Mouse (Mus musculus) heart, embryonic 16.5 days (tissue): ENCODE results near the gene Phgr1. TPM values are rescaled to one million over a fixed set of nuclear protein-coding genes. Genes with fewer than 3 reads are reported as not detected.

ENCODE experiments used
- ATAC-seq: fragments of 200-750 bp; cut with Nextera tagmentation; replicated peaks from 2 replicates; pipeline ENCODE4 v1.8.0; 2017; ENCODE audit warnings: moderate number of reproducible peaks; ENCODE audit not compliant: insufficient read depth, low FRiP score; ENCODE audit errors: extremely low read depth
- H3K27ac ChIP-seq: fragments of 300-500 bp; sonication (generic); 2 replicates; pipeline ENCODE4 v1.5.1; 2014; ENCODE audit warnings: mild to moderate bottlenecking, low read length, control low read depth, moderate library complexity
- H3K27me3 ChIP-seq: fragments of 300-500 bp; sonication (generic); 2 replicates; pipeline ENCODE4 v1.6.1; 2014; ENCODE audit warnings: low read length, mixed read lengths; ENCODE audit not compliant: control insufficient read depth, insufficient read depth
- H3K36me3 ChIP-seq: fragments of 300-500 bp; sonication (generic); 2 replicates; pipeline ENCODE4 v1.6.1; 2014; ENCODE audit not compliant: control insufficient read depth, insufficient read depth
- H3K4me1 ChIP-seq: fragments of 300-500 bp; sonication (generic); 2 replicates; pipeline ENCODE4 v1.6.1; 2014; ENCODE audit warnings: low read length, mixed read lengths; ENCODE audit not compliant: control insufficient read depth, insufficient read depth
- H3K4me2 ChIP-seq: fragments of 300-500 bp; sonication (generic); 2 replicates; pipeline ENCODE4 v1.6.1; 2014; ENCODE audit warnings: low read depth, mild to moderate bottlenecking, control low read depth, low read length
- H3K4me3 ChIP-seq: fragments of 300-500 bp; sonication (generic); 2 replicates; pipeline ENCODE4 v1.5.1; 2014; ENCODE audit warnings: mild to moderate bottlenecking, control low read depth, low read length
- H3K9ac ChIP-seq: fragments of 300-500 bp; sonication (generic); 2 replicates; pipeline ENCODE4 v1.6.1; 2014; ENCODE audit warnings: low read length, control low read depth
- H3K9me3 ChIP-seq: fragments of 300-500 bp; sonication (generic); replicated peaks from 2 replicates; pipeline ENCODE4 v1.6.1; 2016; ENCODE audit warnings: low read length; ENCODE audit not compliant: control insufficient read depth
- WGBS: fragments of 180-500 bp; shearing (Covaris S2); extraction: QIAGEN DNeasy Blood & Tissue Kit; methylation state at CpG from one replicate; pipeline ENCODE4 v1.1.7; 2014; 5-methylcytosine and 5-hydroxymethylcytosine counted together
- polyA plus RNA-seq: library from polyadenylated mRNA; unstranded; fragments of >200 nt; fragmentation: Nextera tagmentation; extraction: Ambion mirVana; gene quantifications from 2 replicates; pipeline ENCODE4 v1.2.1, GENCODE M21; 2015

Phgr1 gene
- polyA plus RNA-seq, 1 experiment from 2014 or later = 1.2 TPM

DNA sequence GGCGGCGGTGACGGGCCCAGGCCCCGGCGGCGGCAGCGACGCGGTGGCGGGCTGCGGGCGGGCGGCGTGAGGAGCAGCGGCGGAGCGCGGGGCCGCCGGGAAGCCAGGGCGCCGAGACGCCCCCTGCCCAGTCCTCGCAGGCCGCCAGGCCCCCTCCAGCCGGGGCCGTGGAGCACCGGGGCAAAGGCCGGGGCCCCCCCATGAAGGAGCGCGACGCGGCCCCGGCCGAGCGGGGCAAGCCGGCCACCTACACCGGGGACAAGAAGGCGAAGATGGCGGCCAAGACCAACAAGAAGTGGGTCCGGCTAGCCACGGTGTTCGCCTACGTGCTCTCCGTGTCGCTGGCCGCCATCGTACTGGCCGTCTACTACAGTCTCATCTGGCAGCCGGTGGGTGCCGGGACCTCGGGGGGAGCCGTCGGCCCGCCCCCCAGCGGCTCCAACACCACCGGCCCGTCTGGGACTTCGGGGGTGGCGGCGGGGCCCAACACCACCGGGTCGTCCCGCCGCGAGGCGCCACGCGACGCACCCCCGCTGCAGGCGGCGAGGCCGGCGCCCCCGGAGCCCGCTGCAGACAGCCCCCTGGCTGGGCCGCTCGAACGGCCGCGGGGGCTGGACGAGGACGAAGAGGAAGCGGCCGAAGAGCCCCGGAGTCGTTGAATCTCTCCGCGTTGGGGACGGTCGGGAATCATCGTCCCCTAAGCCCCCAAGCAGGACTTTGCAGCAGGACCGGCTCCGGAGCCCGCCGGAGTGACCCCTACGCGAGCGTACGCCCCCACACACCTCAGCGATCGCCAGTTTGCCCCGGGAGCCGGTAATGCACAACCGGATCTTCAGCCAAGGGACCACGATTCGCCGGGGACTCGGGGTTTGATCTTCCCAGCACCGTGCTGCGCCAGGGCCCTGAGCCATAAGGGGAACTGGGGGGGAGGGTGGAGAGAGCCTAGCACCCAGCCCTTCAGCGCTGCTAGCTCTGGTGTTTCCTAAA is 26.4 kb upstream of the Phgr1 start:
- peaks cover 44% of the 10 kb centered on the region for H3K4me1 ChIP-seq
- H3K9me3 ChIP-seq = no peaks in the 10 kb centered on the region
- peaks cover 3% of the 10 kb centered on the region for H3K36me3 ChIP-seq
- H3K4me2 ChIP-seq = peak overlapping the region; percentile 93
- ATAC-seq = peak; percentile 10
- peak overlapping the region; percentile 87 for H3K27ac ChIP-seq
- H3K27me3 ChIP-seq = peaks cover 2% of the 10 kb centered on the region; the same call in 1 of the 2 replicates
- H3K9ac ChIP-seq = peak overlapping the region; percentile 97
- WGBS = under 1% methylated on average over 101 of the region's 113 CpGs
- H3K4me3 ChIP-seq = peak overlapping the region; percentile 82

DNA sequence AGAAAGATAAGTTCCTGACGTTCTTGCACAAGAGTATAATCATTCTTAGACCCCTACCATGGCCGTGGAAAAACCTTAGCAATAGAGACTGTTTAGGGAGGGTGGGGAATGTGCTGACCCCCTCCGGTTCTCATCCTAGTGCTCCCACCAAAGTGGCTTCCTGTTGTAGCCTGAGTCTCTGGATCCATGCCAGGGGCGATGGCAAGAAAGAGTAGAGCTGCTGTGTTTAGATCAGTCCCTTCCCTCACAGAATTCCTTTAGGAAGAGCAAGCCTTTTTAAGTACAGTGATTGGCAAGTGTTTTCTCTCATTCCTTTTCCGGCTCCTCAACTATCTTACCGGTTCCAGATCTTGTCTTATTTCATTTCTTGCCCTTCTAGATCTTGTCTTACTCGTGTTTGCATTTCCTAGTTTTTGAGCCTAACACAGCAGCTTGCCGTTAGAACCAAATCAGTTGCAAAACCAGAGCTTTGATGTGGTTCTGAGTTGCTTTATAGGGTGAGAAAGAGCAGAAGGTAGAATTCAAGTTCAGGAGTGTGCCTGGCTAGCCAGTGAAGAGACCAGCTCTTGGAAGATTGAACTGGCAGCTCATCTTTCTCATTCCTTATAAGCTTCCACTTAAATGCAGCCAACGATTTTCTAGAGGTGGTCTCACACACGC is 25.1 kb upstream of the Phgr1 start:
- Histone ChIP-seq H3K4me1 (peaks cover 57% of the 10 kb centered on the region), H3K9me3 (no peaks in the 10 kb centered on the region), H3K9ac (peak overlapping the region; percentile 97), H3K4me2 (peak overlapping the region; percentile 93), H3K4me3 (peak overlapping the region; percentile 82), H3K36me3 (peaks cover 3% of the 10 kb centered on the region), H3K27ac (peak overlapping the region; percentile 87), H3K27me3 (peaks cover 2% of the 10 kb centered on the region; the same call in 1 of the 2 replicates)
- 13% methylated on average over 10 of the region's 10 CpGs for WGBS
- no peak for ATAC-seq

DNA sequence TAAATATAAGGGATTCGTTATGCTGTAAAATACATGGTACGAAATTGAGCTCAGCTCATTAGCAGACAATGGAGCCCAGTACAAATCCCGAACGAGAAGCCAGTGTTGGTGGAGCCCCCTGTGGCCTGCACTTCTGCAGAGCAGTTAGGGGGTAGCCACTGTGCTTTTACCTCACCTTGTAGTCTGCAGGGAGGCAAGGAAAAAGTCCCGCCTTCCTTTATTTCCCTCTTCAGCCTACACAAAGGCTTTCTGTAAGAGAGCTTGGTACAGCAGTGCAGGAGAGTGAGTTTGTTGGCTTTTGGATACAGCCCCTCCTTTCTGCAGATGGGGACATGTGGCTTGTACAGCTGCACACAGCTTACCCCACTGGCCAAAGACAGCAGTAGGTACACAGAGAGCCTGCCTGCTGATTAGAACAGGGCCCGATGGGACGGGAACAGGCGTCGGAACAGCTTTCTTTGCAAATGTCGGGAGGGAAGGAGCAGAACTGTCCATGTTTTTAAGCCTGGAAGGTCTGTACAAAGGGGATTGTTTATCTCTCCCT is 23.2 kb upstream of the Phgr1 start:
- Histone ChIP-seq H3K9ac (peak overlapping the region; percentile 65), H3K4me2 (peak overlapping the region; percentile 45), H3K27ac (peak overlapping the region; percentile 82), H3K27me3 (peaks cover under 1% of the 10 kb centered on the region; the same call in 1 of the 2 replicates), H3K4me1 (peaks cover 65% of the 10 kb centered on the region), H3K9me3 (no peaks in the 10 kb centered on the region), H3K4me3 (peak overlapping the region; percentile 4), H3K36me3 (peaks cover 3% of the 10 kb centered on the region)
- no peak for ATAC-seq
- WGBS = 50% methylated on average over 10 of the region's 10 CpGs

DNA sequence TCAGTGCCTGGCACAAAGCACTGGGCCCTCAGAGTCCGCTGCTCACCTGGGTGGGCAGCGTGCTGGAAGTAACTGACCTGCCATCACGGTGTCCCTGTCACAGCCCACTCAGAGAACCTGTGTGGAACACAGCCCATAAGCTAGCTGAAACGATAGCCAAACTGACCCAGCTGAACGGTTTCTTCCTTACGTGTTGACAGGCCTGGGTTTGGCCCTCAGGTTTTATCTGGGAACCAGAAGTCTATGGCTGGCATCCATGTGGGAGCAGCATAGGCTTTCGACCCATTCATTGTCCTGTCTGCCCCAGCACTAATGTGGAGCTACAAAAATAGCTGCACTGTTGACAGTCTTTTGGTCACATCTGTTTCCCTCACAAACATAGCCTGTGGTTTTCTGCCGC is 22.1 kb upstream of the Phgr1 start:
- peak overlapping the region; percentile 65 for H3K9ac ChIP-seq
- no peaks in the 10 kb centered on the region for H3K9me3 ChIP-seq
- H3K27me3 ChIP-seq = no peaks in the 10 kb centered on the region
- peaks cover 59% of the 10 kb centered on the region for H3K4me1 ChIP-seq
- peaks cover 3% of the 10 kb centered on the region for H3K36me3 ChIP-seq
- H3K4me3 ChIP-seq = 0 out of 2 replicates have a peak overlapping the region, but pooled peaks have one; percentile 0
- H3K4me2 ChIP-seq = peak overlapping the region; percentile 45
- peak overlapping the region; percentile 82 for H3K27ac ChIP-seq
- WGBS = 33% methylated on average over 8 of the region's 8 CpGs
- peak; percentile 68 for ATAC-seq

DNA sequence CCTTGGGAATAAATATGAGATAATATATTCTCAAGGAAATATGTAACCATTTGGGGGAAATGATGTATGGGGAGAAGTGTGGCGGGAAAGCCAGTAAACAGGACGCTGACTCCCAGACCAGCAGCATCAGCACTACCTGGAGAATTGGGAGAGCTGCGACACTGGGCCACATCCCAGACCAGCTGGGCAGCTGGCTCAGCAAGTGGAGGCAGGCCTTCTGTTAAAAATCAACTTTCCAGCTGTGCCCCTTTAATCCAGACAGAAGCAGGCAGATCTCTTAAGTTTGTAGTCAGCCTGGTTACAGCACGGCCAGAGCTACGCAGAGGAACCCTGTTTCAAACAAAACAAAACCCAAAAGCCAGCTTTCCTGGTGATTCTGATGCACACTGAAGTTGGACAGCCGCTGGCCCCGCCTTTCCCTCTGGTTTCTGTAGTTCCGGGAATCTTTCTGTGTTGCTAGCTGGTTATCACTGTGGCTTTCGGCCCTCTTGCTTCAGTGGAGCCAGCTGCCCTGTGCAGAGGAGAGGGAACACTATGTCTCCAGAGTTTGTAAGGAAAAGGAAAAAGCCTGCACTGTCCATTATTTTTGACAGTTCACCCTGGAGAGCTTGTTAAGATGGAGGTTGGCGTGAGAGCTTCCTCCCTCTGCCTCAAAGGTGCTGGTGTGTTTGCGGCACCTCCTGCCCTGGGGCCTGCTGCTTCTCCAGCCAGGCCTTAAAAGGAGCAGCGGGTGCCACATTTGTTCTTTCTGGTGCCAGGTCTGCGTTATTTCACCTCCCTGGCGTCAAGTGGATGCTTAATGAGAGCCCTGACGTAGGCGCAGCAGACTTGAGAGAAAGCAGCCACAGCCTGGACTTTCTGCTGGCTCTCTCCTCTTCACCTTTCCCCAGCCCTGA is 20.4 kb upstream of the Phgr1 start:
- ATAC-seq = peak; percentile 30; the same call in 1 of the 2 replicates
- Histone ChIP-seq H3K4me3 (no peak overlapping the region), H3K4me2 (peak overlapping the region; percentile 19), H3K9ac (peak overlapping the region; percentile 57), H3K4me1 (peaks cover 57% of the 10 kb centered on the region), H3K9me3 (no peaks in the 10 kb centered on the region), H3K27me3 (no peaks in the 10 kb centered on the region), H3K27ac (peak overlapping the region; percentile 93), H3K36me3 (peaks cover 3% of the 10 kb centered on the region)
- 39% methylated on average over 16 of the region's 16 CpGs for WGBS

DNA sequence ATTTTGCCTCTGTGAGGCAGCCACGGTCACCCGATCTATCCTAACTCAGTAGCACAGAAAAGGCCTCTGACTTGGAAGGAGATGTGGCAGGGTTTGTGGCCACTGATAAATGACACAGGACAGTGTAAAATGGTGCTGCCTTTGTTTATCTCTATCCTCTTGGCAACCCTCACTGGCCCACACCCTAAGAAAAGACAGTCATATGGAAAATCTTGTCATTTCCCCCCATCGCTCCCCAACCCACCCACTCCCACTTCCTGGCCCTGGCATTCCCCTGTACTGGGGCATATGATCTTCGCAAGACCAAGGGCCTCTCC is 19.8 kb upstream of the Phgr1 start:
- no peak overlapping the region for H3K4me2 ChIP-seq
- no peaks in the 10 kb centered on the region for H3K9me3 ChIP-seq
- no peaks in the 10 kb centered on the region for H3K27me3 ChIP-seq
- H3K4me1 ChIP-seq = peaks cover 51% of the 10 kb centered on the region
- ATAC-seq = no peak
- H3K9ac ChIP-seq = peak overlapping the region; percentile 57
- 51% methylated on average over 4 of the region's 4 CpGs for WGBS
- peak overlapping the region; percentile 93 for H3K27ac ChIP-seq
- H3K4me3 ChIP-seq = no peak overlapping the region
- peaks cover 3% of the 10 kb centered on the region for H3K36me3 ChIP-seq

DNA sequence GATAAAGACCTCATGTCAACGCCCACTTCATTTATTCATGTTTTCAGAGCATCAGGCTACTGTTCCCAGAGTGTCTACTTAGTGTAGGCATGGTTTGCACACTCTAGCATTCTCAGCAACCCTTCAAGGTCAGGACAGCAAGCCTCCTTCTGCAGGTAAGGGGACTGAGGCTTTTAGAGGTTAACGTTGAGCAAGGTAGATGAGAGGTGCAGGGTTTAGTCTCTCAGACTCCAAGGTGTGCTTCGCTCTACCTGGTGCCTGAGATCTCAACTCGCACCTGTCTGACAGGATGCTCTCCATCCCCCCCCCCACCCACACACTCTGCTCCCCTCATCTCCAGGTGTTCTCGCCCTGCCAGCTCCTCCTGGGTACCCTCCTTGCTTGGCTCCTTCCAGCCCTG is 18.4 kb upstream of the Phgr1 start:
- peaks cover 37% of the 10 kb centered on the region for H3K4me1 ChIP-seq
- ATAC-seq = no peak
- H3K4me2 ChIP-seq = no peak overlapping the region
- no peaks in the 10 kb centered on the region for H3K9me3 ChIP-seq
- no peak overlapping the region for H3K9ac ChIP-seq
- 77% methylated on average over 5 of the region's 5 CpGs for WGBS
- no peaks in the 10 kb centered on the region for H3K27me3 ChIP-seq
- peaks cover 1% of the 10 kb centered on the region for H3K36me3 ChIP-seq
- no peak overlapping the region for H3K27ac ChIP-seq
- no peak overlapping the region for H3K4me3 ChIP-seq

DNA sequence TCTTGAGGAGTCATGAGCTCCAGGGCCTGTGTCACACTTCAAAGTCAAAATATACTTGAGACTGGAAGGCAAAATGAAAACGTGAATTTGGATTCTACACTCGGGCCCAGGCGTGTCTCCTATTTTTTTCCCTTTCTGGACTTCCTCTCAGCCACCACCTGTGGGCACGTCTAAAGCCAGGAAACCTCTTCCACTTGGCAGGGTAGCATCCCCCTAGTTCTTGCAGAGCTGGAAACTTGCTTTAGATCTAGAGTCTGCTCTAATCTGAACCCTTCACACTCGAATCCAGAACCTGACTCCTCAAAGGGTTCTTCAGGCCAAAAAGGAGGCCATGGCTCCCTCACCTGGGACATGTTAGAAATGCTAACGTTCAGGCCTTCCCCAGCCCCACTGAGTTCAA is 17.2 kb upstream of the Phgr1 start:
- ATAC-seq = no peak
- H3K9ac ChIP-seq = no peak overlapping the region
- H3K27ac ChIP-seq = no peak overlapping the region
- 77% methylated on average over 6 of the region's 6 CpGs for WGBS
- no peaks in the 10 kb centered on the region for H3K36me3 ChIP-seq
- no peak overlapping the region for H3K4me2 ChIP-seq
- peaks cover 36% of the 10 kb centered on the region for H3K4me1 ChIP-seq
- no peaks in the 10 kb centered on the region for H3K27me3 ChIP-seq
- H3K9me3 ChIP-seq = no peaks in the 10 kb centered on the region
- no peak overlapping the region for H3K4me3 ChIP-seq
